Mouse (Mus musculus): ENCODE results near the gene Dchs1. TPM values are rescaled to one million over a fixed set of nuclear protein-coding genes. Genes with fewer than 3 reads are reported as not detected.
"Not testable (repeated sequence)": the region's sequence is repeated elsewhere in the genome, so short reads cannot be mapped to it uniquely, and the experiment has no call there.

Dchs1 gene
- polyA plus RNA-seq, 1 experiment from 2014 or later = 14.8 TPM

DNA sequence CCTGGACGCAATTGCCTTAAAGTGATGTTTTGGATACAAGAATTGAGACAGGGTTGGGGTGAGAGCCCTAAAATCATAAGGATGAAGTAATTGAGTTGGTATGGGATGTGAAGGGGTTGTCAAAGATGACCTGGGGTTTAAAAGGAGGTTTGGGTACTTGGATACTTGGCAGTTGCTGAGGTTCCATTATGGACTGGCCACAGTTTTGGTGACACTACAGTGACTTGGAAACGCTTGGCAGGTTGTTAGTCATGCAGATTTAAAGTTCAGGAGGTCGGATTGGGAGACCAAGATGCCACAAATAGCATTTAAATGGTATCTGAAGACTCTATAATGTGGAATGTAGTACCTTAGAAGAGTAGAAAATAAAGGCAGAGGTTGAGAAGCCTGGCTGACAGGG, 49.8 kb downstream of the Dchs1 start:
- 39% methylated on average over 3 of the region's 3 CpGs for WGBS
- peaks cover 55% of the 10 kb centered on the region for H3K36me3 ChIP-seq (replicated peaks)

DNA sequence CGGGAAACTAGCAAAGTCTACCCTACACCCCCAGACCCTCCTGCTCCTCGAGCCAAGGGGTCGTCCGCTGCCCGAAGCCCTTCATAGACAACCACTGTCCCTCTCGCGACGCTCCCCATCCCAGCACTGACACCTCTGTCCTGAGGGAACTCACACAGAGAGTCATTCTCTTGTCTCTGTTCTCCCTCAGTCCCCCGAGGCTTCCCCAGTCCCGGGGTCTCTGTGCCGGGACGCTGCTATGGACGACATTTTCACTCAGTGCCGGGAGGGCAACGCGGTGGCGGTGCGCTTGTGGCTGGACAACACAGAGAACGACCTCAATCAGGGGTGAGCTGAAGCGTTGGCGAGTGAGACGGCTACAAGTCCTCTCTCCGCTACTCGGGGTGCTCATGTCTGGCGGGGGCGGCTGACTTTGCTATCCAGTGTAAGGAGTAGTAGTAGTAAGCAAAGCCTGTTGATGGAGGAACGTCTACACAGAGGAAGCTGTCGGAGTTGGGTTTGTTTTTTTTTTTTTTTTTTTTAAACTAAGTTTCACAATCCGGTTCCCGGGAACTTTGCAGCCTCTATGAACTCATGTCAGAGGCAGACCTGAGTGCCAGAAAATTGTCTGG, 50.4 kb downstream of the Dchs1 start, which contains the start of gene Rrp8:
Rrp8 (minus strand) TSS at position 475 of the 611 bp plus-strand sequence.
- WGBS = under 1% methylated on average over 30 of the region's 30 CpGs

More for the DNA sequence above, 49.8 kb downstream of the Dchs1 start:
- DNase-seq (ENCODE audit: low spot score) = no peak
- H3K27ac ChIP-seq (replicated peaks) = peak overlapping the region; percentile 90; the same call in 1 of the 2 replicates
- H3K27me3 ChIP-seq (replicated peaks; ENCODE audit: low read depth, poor library complexity, severe bottlenecking) = no peaks in the 10 kb centered on the region
- H3K9me3 ChIP-seq = no peaks in the 10 kb centered on the region
- H3K4me3 ChIP-seq = peak overlapping the region; percentile 78
- peaks cover 40% of the 10 kb centered on the region for H3K4me1 ChIP-seq

DNA sequence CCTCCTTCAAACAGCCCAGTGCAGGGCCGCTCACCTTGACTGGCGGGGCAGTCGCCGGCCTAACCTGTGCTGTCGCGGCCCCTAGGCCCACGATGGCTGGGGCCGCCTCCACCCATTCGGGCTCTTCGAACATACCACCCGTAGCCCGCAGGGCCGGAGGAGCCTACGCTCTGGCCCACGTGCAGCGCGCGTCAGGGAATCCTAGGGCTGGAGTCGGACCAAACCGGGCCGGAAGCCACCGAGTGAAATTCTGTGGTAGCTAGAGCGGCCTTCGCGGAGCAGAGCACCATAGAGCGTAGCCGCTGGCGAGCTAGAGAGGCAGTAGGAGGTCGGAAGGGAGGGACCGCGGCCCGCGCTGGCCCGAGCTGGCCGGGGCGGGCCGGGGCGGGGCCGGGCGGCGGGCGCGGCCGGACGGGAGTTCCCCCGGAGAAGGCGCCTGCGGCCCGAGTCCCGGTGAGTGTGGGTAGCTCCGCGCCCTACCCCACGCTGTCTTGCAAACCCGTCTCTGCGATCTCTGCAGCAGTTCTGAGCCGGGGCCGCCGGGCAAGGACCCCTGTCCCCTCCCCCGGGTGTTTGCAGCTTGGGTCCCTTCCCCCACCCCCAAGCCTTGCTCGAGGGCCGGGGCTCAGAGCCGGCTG, 51.1 kb downstream of the Dchs1 start, which contains the start of gene Ilk:
Ilk (plus strand) TSS at position 329 of the 638 bp plus-strand sequence.
- no peaks in the 10 kb centered on the region for H3K9me3 ChIP-seq
- H3K36me3 ChIP-seq (replicated peaks) = peaks cover 55% of the 10 kb centered on the region
- H3K27ac ChIP-seq (replicated peaks) = peak within 1 kb of the TSS; percentile 90
- H3K4me1 ChIP-seq = peaks cover 40% of the 10 kb centered on the region
- under 1% methylated on average over 62 of the region's 62 CpGs for WGBS
- peak within 1 kb of the TSS; percentile 78 for H3K4me3 ChIP-seq
- H3K27me3 ChIP-seq (replicated peaks; ENCODE audit: low read depth, poor library complexity, severe bottlenecking) = no peaks in the 10 kb centered on the region
- DNase-seq (ENCODE audit: low spot score) = peak; percentile 91

More for the DNA sequence above, 50.4 kb downstream of the Dchs1 start, which contains the start of gene Rrp8:
- Histone ChIP-seq H3K27ac (replicated peaks) (peak within 1 kb of the TSS; percentile 90), H3K4me3 (peak within 1 kb of the TSS; percentile 78), H3K27me3 (replicated peaks; ENCODE audit: low read depth, poor library complexity, severe bottlenecking) (no peaks in the 10 kb centered on the region), H3K4me1 (peaks cover 40% of the 10 kb centered on the region), H3K9me3 (no peaks in the 10 kb centered on the region), H3K36me3 (replicated peaks) (peaks cover 55% of the 10 kb centered on the region)
- DNase-seq (ENCODE audit: low spot score) = no peak

DNA sequence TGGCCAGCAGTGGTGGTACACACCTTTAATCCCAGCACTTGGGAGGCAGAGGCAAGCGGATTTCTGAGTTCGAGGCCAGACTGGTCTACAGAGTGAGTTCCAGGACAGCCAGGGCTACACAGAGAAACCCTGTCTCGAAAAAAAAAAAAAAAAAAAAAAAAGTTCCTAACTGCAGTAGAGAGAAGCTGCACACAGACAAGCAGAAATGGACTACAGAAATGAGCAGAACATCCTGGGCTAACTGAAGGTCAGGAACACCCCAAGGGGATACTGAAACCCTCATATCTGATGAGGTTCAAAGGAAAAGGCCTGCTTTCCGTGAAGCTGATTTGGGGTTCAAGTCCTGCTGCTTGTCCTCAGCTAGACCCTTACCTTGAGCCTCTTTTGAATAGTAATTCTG, 52.0 kb downstream of the Dchs1 start:
- H3K4me1 ChIP-seq = peaks cover 40% of the 10 kb centered on the region
- WGBS = 57% methylated on average over 4 of the region's 4 CpGs

DNA sequence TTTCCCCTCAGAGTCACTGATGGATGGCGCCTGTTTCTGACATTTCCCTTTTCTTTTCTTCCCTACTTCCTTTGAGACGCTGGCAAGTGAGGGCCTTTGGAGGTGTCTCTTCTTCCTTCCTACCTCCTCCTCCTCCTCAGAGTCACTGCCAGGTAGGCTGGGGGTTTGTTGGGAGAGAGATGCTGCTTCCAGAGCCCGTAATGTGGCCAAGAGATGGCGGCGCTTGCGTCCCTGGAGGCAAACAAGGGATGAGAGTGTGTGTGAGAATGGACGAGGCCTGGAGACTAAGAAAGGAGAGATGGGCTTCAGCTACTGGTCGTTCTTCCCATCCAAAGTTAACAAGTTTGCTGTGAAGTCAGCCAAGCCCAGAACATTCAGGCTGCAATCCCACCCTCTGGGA, 52.6 kb downstream of the Dchs1 start:
- Histone ChIP-seq H3K4me1 (peaks cover 40% of the 10 kb centered on the region), H3K27me3 (replicated peaks; ENCODE audit: low read depth, poor library complexity, severe bottlenecking) (no peaks in the 10 kb centered on the region), H3K36me3 (replicated peaks) (peaks cover 55% of the 10 kb centered on the region), H3K4me3 (peak overlapping the region; percentile 78), H3K9me3 (no peaks in the 10 kb centered on the region), H3K27ac (replicated peaks) (no peak overlapping the region)
- 87% methylated on average over 8 of the region's 8 CpGs for WGBS
- no peak for DNase-seq (ENCODE audit: low spot score)

More for the DNA sequence above, 52.0 kb downstream of the Dchs1 start:
- not testable (repeated sequence) for DNase-seq (ENCODE audit: low spot score); H3K27me3 ChIP-seq (replicated peaks; ENCODE audit: low read depth, poor library complexity, severe bottlenecking); H3K9me3 ChIP-seq
- Histone ChIP-seq H3K36me3 (replicated peaks) (peaks cover 55% of the 10 kb centered on the region), H3K4me3 (peak overlapping the region; percentile 78), H3K27ac (replicated peaks) (peak overlapping the region; percentile 90)

DNA sequence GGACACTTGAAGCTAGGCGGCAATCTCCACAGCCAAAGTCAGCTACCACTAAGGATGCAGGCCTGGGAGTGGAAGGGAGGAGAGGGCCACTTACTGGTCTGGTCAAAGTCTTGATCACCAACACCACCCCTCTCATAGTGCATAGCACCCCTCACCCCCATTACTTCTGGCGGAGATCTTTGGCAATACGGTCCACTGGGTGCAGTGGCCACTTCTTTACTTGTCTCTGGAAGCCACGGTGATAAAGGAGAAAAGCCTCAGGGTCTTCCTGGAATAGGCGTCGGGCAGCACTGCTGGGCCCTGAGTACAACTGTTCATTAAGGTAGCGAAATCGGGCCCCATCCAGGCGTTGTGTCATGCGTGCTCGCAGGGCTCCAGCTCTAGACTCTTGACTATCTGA, 53.6 kb downstream of the Dchs1 start:
- Histone ChIP-seq H3K36me3 (replicated peaks) (peaks cover 62% of the 10 kb centered on the region), H3K4me3 (no peak overlapping the region), H3K27ac (replicated peaks) (no peak overlapping the region), H3K9me3 (no peaks in the 10 kb centered on the region), H3K27me3 (replicated peaks; ENCODE audit: low read depth, poor library complexity, severe bottlenecking) (no peaks in the 10 kb centered on the region), H3K4me1 (peaks cover 31% of the 10 kb centered on the region)
- 94% methylated on average over 11 of the region's 11 CpGs for WGBS
- DNase-seq (ENCODE audit: low spot score) = no peak

DNA sequence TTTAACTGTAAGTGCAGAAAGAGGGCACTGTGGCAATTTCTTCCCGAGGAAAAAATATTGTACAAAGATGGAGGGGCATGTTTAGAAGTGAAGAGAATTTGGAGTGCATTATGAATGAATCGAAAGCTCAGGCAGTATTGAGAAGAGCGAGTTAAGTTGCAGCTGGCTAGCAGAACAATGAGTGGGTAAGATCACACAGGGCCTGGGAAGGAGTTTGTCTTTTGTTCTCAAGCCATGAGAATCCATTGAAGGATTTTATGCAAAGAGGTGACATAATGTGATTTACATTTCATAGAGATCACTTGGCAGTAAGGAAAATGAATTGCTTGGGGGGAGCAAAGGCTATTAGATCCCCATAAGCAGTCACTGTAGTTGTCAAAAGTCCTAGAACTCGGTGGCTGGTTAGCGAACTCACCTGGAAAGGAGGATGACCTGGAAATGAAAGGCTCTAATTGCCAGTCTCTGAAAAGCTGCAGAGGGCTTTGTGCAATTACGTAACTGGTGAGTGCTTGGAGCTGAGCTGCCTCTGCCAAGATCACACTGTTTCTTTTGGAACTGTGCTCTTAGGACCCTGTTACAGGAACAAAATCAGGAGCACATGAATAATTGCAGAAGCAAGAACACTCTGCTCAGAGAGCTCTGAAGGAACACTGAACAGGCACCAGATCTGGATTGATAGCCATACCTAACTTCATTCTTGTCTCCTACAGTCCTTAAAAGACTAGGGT, 58.6 kb downstream of the Dchs1 start:
- H3K36me3 ChIP-seq (replicated peaks) = peaks cover 59% of the 10 kb centered on the region
- no peak for DNase-seq (ENCODE audit: low spot score)
- H3K27me3 ChIP-seq (replicated peaks; ENCODE audit: low read depth, poor library complexity, severe bottlenecking) = no peaks in the 10 kb centered on the region
- whole genome bisulfite sequencing = 87% methylated on average over 6 of the region's 6 CpGs
- no peak overlapping the region for H3K27ac ChIP-seq (replicated peaks)
- H3K4me1 ChIP-seq = no peaks in the 10 kb centered on the region
- H3K4me3 ChIP-seq = no peak overlapping the region
- no peaks in the 10 kb centered on the region for H3K9me3 ChIP-seq

DNA sequence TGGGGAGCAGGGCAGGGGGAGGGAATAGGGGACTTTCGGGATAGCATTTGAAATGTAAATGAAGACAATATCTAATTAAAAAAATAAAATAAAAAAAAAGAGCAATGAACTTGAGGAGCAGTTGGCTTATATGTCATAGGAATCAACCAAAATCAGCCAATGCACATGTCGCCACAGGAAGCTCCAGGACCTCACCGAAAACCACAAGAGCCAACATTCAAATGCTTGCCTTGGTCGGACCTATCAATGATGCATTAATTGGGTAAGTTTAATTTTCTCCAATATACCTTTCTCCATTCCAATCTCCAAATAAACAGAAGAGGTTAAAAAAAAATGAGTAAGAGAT, 60.5 kb downstream of the Dchs1 start:
- no peak overlapping the region for H3K27ac ChIP-seq (replicated peaks)
- WGBS = 90% methylated on average over 4 of the region's 4 CpGs
- no peaks in the 10 kb centered on the region for H3K4me1 ChIP-seq
- H3K36me3 ChIP-seq (replicated peaks) = peaks cover 40% of the 10 kb centered on the region
- H3K27me3 ChIP-seq (replicated peaks; ENCODE audit: low read depth, poor library complexity, severe bottlenecking) = no peaks in the 10 kb centered on the region
- DNase-seq (ENCODE audit: low spot score) = no peak
- no peaks in the 10 kb centered on the region for H3K9me3 ChIP-seq
- no peak overlapping the region for H3K4me3 ChIP-seq

DNA sequence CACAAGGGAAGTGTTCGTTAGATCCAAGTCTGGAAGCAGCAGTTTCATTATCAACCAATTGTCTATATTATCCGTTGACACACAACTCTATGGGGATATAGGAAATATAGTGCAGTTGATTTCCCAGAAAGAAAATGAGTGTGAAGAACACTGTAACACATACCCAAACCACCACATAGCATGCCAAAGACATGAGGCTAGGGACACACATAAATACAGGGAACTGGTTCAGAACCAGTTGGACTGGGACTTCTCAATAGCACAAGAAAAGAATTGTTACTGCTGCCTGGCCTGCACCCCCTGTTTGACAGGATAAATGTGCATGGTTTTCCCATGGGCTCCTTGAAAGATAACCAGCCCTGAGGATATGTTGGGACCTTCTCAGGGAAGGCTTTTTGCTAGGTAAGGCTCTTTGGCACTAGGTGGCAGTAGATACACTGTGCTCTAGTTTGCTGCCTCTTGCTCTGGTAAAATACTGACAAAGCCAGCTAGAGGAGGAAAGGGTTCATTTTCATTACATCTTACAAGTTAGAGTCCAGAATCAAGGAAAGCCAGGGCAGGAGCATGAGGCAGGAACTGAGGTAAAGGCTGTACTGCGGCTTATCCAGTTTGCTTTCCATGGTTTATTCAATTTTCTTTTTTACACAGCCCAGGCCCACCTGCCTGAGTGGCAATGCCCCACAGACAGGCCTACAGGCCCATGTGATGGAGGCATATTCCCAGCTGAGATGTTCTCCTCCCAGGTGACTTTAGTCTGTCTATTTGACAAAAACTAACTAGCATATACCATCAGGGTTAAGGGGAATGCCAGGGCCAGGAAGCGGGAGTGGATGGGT, 61.1 kb downstream of the Dchs1 start:
- DNase-seq (ENCODE audit: low spot score) = peak; percentile 28
- H3K27me3 ChIP-seq (replicated peaks; ENCODE audit: low read depth, poor library complexity, severe bottlenecking) = no peaks in the 10 kb centered on the region
- no peaks in the 10 kb centered on the region for H3K4me1 ChIP-seq
- peaks cover 34% of the 10 kb centered on the region for H3K36me3 ChIP-seq (replicated peaks)
- H3K9me3 ChIP-seq = no peaks in the 10 kb centered on the region
- 82% methylated on average over 4 of the region's 4 CpGs for WGBS
- no peak overlapping the region for H3K4me3 ChIP-seq
- H3K27ac ChIP-seq (replicated peaks) = no peak overlapping the region

DNA sequence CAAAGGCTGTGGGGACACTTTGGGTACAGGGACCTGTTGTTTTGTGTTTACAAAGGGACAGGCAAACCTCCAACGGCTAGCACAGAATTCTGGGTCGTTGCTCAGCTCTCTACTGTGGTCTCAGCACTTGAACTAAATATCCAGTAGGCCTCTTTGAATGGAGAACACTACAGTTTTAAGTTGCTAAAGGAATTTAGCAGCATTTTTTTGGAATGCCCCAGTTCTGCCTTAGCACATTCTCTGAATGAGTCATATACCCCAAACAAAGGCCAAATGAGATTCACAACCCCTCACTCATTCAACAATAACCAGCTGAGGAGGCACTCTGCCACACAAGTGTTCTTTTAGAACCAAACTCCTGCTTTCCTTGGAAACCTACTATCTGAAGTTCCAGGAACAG, 65.5 kb downstream of the Dchs1 start:
- Histone ChIP-seq H3K4me1 (no peaks in the 10 kb centered on the region), H3K27ac (replicated peaks) (no peak overlapping the region), H3K27me3 (replicated peaks; ENCODE audit: low read depth, poor library complexity, severe bottlenecking) (no peaks in the 10 kb centered on the region), H3K36me3 (replicated peaks) (no peaks in the 10 kb centered on the region), H3K4me3 (no peak overlapping the region), H3K9me3 (no peaks in the 10 kb centered on the region)
- 87% methylated on average over 2 of the region's 2 CpGs for WGBS
- DNase-seq (ENCODE audit: low spot score) = no peak

DNA sequence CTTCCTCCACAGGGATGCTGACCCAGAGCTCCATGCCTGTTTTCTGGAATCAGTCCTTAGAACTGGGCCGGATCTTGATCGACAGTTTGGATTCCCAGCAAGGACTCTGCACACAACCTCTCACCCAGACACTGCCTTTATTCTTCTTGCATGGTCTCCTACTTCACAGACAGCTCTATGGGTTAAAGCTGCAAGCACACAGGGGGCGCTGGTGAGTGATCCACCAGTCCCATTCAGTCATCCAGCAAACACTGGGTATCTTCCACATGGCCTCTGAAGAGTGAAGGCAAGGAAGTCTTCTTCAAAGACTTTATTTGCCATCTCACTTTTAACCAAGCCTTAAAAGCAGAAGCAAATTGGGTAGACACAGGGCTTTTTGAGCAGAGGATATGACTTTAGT, 72.1 kb downstream of the Dchs1 start:
- Histone ChIP-seq H3K9me3 (no peaks in the 10 kb centered on the region), H3K27me3 (replicated peaks; ENCODE audit: low read depth, poor library complexity, severe bottlenecking) (no peaks in the 10 kb centered on the region), H3K27ac (replicated peaks) (no peak overlapping the region), H3K4me3 (no peak overlapping the region), H3K36me3 (replicated peaks) (no peaks in the 10 kb centered on the region), H3K4me1 (no peaks in the 10 kb centered on the region)
- 61% methylated on average over 3 of the region's 3 CpGs for WGBS
- DNase-seq (ENCODE audit: low spot score) = no peak

DNA sequence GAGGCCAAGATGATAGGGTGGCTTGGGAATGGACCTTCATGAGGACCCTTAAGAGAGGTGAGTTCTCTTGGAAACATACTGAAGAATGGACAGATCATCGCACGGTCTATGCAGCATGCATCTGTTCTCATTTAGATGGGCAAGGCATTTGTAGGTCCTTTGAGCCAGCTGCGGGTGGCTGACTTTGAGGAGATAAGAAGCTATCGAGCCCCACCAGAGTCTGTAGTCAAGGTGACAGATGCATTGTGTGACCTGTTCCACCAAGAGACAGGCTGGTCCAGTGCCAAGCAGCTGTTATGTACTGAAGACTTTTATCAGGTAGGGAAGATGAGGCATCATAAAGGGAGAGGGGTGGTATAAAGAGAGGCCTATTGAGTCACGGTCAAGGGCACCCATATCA, 78.7 kb downstream of the Dchs1 start:
- H3K9me3 ChIP-seq = no peaks in the 10 kb centered on the region
- no peak overlapping the region for H3K27ac ChIP-seq (replicated peaks)
- no peak overlapping the region for H3K4me3 ChIP-seq
- no peaks in the 10 kb centered on the region for H3K36me3 ChIP-seq (replicated peaks)
- H3K4me1 ChIP-seq = no peaks in the 10 kb centered on the region
- no peak for DNase-seq (ENCODE audit: low spot score)
- 94% methylated on average over 5 of the region's 5 CpGs for WGBS
- no peaks in the 10 kb centered on the region for H3K27me3 ChIP-seq (replicated peaks; ENCODE audit: low read depth, poor library complexity, severe bottlenecking)
